Mouse (Mus musculus) adrenal gland, adult 2 months (tissue): ENCODE data around the gene Agxt. TPM values are rescaled to one million over a fixed set of nuclear protein-coding genes. Genes with fewer than 3 reads are reported as not detected.
A peak's percentile ranks its signal among the peaks of the same experiment; 100 is the strongest.

Experiments
- DNase-seq: peaks from one replicate; pipeline ENCODE4 v3.0.0; 2021
- long read RNA-seq: library from polyadenylated mRNA; stranded (forward); transcript quantifications from one replicate; pipeline ENCODE4 v2.0.0, GENCODE M21; 2021
- polyA plus RNA-seq: library from polyadenylated mRNA; depleted of rRNA; stranded (reverse); fragments of >200 nt; gene quantifications from 2 replicates; pipeline ENCODE4 v1.2.3, GENCODE M21; 2012; rRNA removed
- total RNA-seq, 2 experiments: library from RNA; stranded (reverse); gene quantifications; 2 replicates each; pipeline ENCODE4 v1.2.3; 2021

The Agxt gene
- total RNA-seq: under 1 TPM in 1 of 2 experiments, not detected in 1; 0.92 TPM
- 0.44 TPM in 1 of 2 replicates, not detected in the other for polyA plus RNA-seq
- long read RNA-seq: 0 reads

DNA sequence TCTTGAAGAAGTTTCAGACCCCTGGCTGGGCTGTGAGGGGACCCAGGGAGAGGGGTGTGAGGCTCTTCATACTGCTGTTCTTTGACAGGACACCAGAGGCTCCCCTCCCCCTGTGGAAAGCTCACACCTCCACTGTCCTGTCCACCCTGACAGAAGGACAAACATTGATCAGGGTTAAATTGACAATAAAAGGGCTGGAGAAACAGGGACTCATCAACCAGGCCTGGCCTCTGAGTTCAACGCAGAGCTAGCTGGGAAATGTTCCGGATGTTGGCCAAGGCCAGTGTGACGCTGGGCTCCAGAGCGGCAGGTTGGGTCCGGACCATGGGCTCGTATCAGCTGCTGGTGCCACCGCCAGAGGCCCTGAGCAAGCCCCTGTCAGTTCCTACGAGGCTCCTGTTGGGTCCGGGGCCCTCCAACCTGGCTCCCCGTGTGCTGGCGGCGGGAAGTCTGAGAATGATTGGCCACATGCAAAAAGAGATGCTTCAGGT, at the start of gene Agxt:
Gene Agxt (plus strand): TSS at position 205 of the 491 bp plus-strand sequence.
- no peak for DNase-seq

DNA sequence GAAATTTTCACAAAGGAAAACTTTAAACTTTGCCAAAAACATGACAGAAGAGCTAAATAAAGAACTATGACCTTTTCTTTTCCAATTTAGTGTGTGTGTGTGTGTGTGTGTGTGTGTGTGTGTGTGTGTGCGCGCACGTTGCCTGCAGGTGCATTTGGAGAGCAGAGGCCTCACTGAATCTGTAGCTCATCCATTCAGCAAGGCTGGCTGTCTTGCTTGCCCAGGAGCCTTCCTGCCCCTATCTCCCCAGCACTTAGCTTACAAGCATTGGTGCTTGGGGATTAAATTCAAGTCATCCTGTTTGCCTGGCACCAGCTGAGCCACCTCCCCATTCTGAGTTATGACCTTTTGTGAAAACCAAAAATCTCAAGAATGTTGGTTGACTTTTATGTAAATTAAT, 42.5 kb upstream of the Agxt start:
- no peak for DNase-seq

DNA sequence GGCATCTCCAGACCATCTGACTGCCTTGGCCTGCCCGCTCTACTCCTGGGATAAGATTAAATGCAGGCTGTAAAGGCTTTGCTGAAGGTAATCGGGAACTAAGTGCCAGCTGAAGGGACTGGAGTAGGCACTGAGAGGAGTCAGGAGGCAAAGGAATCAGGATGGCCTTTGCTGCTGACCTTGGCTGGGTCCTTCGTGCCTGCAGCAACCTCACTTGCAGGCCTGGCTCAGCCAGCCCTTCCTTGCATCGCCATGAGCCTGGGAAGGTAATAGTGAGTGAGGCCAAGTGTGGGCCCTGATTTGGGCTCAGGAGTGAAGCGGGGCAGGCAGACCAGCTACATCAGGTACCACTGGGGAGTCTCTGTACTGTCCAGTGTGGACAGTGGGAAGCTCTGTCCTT, 36.1 kb upstream of the Agxt start:
- peak; percentile 70 for DNase-seq

DNA sequence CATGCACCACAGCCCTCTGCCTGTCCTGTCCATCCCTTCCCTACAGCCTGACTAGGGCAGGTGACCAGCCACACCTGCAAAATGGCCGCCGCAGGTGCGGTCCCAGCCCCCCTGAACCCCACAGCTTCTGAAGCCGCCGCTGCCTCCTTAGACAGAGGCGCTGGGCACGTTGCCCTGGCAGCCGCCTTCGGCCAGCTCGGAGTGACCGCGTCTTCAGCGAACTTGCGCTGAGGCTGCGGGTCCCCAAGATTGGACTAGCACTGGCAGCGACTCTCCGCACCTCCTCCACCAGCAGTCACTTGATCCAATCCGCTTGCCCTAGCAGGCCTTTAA, 34.8 kb upstream of the Agxt start:
- peak; percentile 52 for DNase-seq

- peak; percentile 57 for DNase-seq
Observed at GRCm38 (mm10) chr1:93100576-93101491, 34.2 kb upstream of the Agxt start.

- peak; percentile 71 for DNase-seq
Observed at GRCm38 (mm10) chr1:93101571-93102061, 33.4 kb upstream of the Agxt start, which contains the start of gene Kif1a. Kif1a (minus strand) TSS chr1:93101951.

GRCm38 (mm10) chr1:93102700-93103099, 32.3 kb upstream of the Agxt start:
- DNase-seq: no peak

DNA sequence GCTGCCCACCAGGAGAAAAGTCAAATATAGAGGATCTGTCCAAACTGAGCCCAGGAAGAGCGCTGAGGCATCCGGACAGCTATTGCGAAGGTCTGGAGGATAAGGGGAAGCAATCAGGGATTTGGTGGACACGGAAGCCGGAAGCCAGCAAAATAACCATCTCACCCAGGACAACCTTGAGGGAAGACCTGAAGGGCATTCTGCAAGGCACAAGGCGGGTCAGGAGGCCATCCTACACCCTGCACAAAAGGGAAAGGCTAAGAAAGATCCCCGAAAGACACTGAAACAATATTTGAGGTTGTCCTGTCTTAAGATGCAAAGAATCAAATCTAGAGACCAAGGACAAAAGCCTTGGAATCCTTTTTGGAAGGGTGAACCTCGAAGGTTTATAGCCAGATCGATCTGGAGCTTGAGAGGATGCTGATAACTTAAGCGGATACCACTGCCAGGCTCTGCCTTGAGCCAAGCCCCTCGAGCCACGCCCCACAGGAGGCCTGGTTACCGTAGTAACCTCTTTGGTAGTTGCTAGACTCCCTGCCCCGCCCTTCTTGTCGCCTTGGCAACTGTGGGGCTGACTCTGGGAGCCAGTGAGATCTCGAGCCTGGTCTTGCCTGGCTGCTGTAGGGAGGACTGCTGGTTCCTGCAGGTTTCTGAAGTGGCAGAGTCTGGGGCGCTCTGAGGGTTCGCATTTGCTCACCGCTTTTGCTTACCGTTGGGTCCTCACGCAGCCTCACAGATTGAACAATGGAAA, 20.2 kb upstream of the Agxt start:
- DNase-seq: peak; percentile 82

DNA sequence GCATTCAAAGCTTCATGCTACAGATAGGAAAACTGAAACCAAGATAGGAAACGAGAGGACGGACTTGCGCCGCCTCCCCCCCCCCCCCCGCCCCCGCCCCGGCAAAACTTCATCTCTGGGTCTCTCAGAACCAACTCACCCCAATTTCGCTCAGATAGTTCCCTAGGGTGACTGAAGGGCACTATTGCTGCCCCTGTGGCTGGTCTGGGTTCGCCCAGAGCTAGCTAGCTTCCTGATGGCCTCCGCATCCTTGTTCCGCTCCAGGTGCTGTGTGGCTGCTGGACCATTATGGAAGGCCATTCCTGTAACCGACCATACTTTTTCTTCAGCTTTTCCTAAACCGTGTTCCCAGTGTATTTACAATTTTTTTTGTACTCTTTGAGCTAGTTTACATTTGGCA, 19.6 kb upstream of the Agxt start:
- DNase-seq: no peak

- DNase-seq: no peak
Observed at GRCm38 (mm10) chr1:93118816-93119215, 16.2 kb upstream of the Agxt start.

DNA sequence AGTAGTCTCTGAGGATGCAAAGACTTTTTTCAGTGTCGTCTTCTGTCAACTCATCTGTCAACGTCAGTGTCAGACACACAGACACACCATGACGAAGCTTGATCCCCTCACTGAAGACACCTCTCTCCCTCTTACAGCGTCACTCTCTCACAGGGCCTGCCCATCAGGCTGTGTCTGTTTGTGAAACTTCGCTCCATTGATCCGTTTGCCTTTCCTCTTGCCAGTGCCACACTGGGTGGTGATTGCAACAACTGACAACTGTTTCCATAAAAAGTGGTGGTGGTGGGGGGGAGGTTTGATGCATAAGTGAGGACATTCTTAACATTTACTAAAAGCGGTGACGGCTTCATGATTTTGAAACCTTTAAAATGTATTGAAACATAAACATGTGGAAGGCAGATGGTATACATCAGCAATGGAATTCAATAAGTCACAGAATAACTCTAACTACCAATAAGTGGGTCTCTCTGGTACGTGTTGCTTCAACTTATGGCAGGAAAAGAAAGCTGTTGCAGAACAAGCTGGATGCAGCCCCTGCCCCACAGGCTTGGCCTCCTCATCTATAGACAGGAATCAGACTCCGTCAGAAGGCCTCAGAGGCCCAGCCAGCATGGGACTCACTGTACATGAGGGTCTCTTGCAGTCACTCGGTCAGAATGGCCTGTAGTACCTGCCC, 11.7 kb upstream of the Agxt start:
- DNase-seq: no peak

DNA sequence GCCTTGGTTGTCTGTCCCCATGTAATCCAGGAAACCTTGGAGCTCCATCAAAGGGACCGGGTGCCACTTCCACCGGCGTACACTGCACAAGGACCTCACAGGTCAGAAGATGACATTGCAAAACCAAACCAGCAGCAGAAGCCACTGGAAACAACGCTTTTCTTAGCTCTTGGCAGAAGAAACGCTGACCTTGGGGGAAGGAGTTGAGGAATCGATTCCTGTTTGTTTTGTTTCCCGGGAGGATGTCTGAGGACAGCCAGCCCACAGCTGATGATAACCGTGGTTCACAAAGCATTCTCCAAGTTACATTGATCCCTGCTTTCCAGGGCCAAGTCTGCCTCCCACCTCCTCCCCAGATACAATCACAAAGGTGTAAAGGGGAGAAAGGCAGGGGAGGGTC, 11.0 kb upstream of the Agxt start:
- DNase-seq: peak; percentile 43

GRCm38 (mm10) chr1:93125256-93125655, 9.8 kb upstream of the Agxt start:
- DNase-seq: no peak

DNA sequence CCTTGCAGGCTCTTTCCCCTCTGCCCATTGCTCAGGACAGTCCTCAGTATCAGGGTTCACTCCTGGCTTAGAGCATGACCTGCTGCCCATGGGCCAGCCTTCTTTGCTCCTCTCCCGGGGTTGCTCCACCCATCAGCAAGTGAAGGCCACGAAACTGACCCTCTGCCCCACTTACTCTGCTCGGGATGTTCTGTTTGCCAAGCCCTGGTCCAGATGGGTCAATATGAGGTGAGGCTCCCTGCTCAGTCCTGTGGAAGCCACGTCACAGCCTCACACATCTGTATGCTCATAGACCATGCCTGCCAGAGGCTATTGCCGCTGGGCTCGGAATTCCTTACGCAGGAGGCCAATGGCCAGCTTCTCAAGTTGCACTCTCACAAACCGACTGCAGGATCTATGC, 6.8 kb upstream of the Agxt start:
- DNase-seq: peak; percentile 16

- peak; percentile 45 for DNase-seq
Observed at GRCm38 (mm10) chr1:93128710-93129349, 6.2 kb upstream of the Agxt start.

- no peak for DNase-seq
Observed at GRCm38 (mm10) chr1:93130242-93130983, 4.6 kb upstream of the Agxt start.

- no peak for DNase-seq
Observed at GRCm38 (mm10) chr1:93132676-93133075, 2.4 kb upstream of the Agxt start.

GRCm38 (mm10) chr1:93138534-93138933, 3.5 kb downstream of the Agxt start:
- peak; percentile 15 for DNase-seq

DNA sequence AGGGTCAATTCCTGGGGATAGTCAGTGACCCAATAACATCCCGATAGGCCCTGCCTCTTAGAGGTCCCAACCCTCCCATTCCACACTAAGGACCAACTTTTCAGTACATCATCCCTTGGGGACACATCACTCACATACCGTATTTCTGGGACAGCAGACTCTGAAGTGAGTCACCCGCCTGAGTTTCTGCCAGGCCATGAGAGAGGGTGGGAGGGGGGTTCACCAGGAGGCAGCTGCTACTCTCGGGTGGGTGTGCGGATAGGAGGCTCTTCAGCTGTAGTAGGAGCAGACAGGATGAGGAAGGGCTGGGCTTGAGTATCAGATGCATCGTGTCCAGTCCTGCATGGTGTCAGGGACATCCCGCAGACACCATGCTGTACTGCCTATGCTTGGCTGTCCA, 4.7 kb downstream of the Agxt start:
- DNase-seq: no peak

DNA sequence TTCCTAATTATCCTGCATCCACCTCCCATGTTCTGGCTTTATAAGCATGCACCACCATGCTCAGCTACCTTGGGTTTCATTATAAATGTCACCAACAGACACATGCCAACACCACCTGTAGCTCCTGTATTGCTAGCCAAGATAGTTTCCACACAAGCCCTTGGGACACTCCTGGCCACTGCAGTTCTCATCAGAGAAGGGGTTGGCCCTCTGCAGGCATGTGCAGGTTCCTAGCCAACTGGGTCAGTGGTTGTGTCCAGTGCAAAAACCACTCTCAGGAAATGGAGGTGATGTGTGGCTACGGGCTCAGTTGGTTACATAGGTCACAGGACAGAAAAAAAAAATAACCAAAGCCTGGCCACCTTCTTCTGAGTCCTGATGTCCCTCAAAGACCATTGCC, 7.8 kb downstream of the Agxt start:
- peak; percentile 35 for DNase-seq

GRCm38 (mm10) chr1:93144176-93144575, 9.1 kb downstream of the Agxt start:
- no peak for DNase-seq
